Mouse (Mus musculus) lung, adult 2 months (tissue): Measurements from ENCODE around the gene Apmap.

Experiments
- CTCF ChIP-seq: fragments of 200-500 bp; IDR thresholded peaks from 2 replicates; pipeline ENCODE4 v1.5.1; 2011; ENCODE audit warnings: mild to moderate bottlenecking, low read length, control low read depth; ENCODE audit not compliant: insufficient read depth
- POLR2A ChIP-seq: fragments of 200-500 bp; IDR thresholded peaks from 2 replicates; pipeline ENCODE4 v1.6.1; 2011; ENCODE audit warnings: low read depth, mild to moderate bottlenecking, control low read depth, low read length, borderline replicate concordance; ENCODE audit errors: extremely low read depth

GRCm38 (mm10) chr2:150607086-150607485 is 1.3 kb downstream of the Apmap start:
- TF ChIP-seq CTCF = no peak
- TF ChIP-seq POLR2A = no peak
